Mouse (Mus musculus) stomach, embryonic 15.5 days (tissue): ENCODE data around the gene Ephx1. TPM values are rescaled to one million over a fixed set of nuclear protein-coding genes. Genes with fewer than 3 reads are reported as not detected.
"Not testable (repeated sequence)": the region's sequence is repeated elsewhere in the genome, so short reads cannot be mapped to it uniquely, and the experiment has no call there.

Experiments used
- ATAC-seq: fragments of 200-750 bp; cut with Nextera tagmentation; 2 replicates; pipeline ENCODE4 v1.8.0; 2017; ENCODE audit warnings: low read depth, moderate number of reproducible peaks, moderate TSS enrichment; ENCODE audit not compliant: insufficient read depth, low FRiP score
- H3K27ac ChIP-seq: fragments of 300-500 bp; sonication (generic); 2 replicates; pipeline ENCODE4 v1.5.1; 2015; ENCODE audit warnings: mild to moderate bottlenecking, inconsistent platforms
- H3K27me3 ChIP-seq: fragments of 300-500 bp; sonication (generic); replicated peaks from 2 replicates; pipeline ENCODE4 v1.6.1; 2015; ENCODE audit warnings: inconsistent platforms
- H3K36me3 ChIP-seq: fragments of 300-500 bp; sonication (generic); 2 replicates; pipeline ENCODE4 v1.6.1; 2015; ENCODE audit warnings: inconsistent platforms
- H3K4me1 ChIP-seq: fragments of 300-500 bp; sonication (generic); 2 replicates; pipeline ENCODE4 v1.6.1; 2015; ENCODE audit warnings: inconsistent platforms
- H3K4me2 ChIP-seq: fragments of 300-500 bp; sonication (generic); 2 replicates; pipeline ENCODE4 v1.6.1; 2015; ENCODE audit warnings: mild to moderate bottlenecking, inconsistent platforms
- H3K4me3 ChIP-seq: fragments of 300-500 bp; sonication (generic); replicated peaks from 2 replicates; pipeline ENCODE4 v1.5.1; 2015; ENCODE audit warnings: inconsistent platforms
- H3K9ac ChIP-seq: fragments of 300-500 bp; sonication (generic); 2 replicates; pipeline ENCODE4 v1.6.1; 2015; ENCODE audit warnings: inconsistent platforms
- H3K9me3 ChIP-seq: fragments of 300-500 bp; sonication (generic); 2 replicates; pipeline ENCODE4 v1.6.1; 2016; ENCODE audit warnings: inconsistent platforms
- WGBS: fragments of 180-500 bp; shearing (Covaris S2); methylation state at CpG from one replicate; pipeline ENCODE4 v1.1.7; 2015; 5-methylcytosine and 5-hydroxymethylcytosine counted together
- polyA plus RNA-seq: library from polyadenylated mRNA; unstranded; fragments of >200 nt; fragmentation: Nextera tagmentation; extraction: Ambion mirVana; gene quantifications from 2 replicates; pipeline ENCODE4 v1.2.1, GENCODE M21; 2015

The Ephx1 gene
- polyA plus RNA-seq, 1 experiment from 2014 or later = 10.5 TPM

DNA sequence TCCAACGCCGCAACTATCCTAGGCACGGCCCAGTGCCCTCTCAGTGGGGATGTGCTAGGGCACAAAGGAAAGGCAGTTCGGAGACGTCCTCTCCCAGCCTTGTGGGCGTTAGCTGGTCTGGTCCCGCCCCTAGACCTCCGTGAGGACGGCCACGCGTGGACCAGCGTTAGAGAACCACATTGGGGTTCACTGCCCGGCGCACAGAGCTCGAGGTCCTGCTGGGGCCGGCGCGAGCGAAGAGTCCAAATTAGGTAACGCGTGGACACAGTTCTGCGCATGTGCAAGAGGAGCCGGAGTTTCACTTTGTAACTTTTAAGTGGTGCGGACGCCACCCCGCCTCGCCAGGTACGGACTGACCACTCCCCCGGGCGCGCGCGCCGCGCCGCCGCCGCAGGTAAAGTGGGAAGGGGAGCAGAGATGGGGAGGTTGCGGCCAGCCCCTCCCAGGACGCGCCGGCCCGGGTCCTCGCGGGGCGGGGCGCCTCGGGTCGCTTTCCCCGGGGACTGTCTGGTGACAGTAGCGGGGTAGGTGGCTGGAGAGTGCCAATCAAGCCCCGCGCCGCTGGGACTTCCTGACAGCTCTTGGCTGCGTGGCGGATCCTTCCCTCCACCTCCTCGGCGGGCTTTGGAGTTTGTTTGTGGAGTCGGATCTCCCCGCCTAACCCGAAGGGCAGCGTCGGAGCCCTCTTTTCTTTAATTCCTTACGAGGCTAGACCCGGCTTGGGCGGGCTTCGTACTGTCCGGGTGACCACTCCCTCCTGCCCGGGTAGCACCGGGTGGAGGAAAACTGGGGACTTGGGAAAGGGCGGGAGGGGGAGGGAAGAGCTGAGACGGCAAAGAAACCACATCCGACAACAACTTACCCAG is 78.3 kb downstream of the Ephx1 start, which contains the start of gene Tmem63a:
TSS of gene Tmem63a (plus strand) at position 179 of the 866 bp plus-strand sequence.
- Histone ChIP-seq H3K4me2 (peak within 1 kb of the TSS; percentile 85), H3K4me1 (peaks cover 48% of the 10 kb centered on the region), H3K4me3 (peak within 1 kb of the TSS; percentile 71), H3K27ac (peak within 1 kb of the TSS; percentile 92), H3K9me3 (no peaks in the 10 kb centered on the region), H3K36me3 (no peaks in the 10 kb centered on the region; the same call in 1 of the 2 replicates), H3K9ac (peak within 1 kb of the TSS; percentile 70), H3K27me3 (no peaks in the 10 kb centered on the region)
- under 1% methylated on average over 72 of the region's 73 CpGs for WGBS
- ATAC-seq = peak; percentile 60

DNA sequence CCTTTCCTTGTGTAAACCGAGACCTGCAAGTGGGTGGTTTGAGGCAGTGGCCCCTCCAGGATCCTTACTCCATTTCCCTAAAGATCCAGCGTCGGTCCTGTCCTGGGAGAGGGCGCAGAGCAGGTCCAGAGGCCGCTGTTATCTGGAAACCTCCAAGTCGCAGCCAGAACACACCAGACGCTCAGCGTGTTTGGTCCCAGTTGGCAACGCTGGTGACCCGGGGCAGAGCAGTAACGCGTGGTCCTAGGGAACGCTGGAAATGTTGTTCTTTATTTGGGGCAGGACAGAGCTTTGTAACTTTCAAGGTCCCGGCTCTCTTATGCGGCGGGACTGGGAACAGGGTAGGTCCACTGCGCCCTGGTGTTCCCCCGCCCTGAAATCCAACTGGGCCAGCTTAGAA is 79.0 kb downstream of the Ephx1 start:
- H3K4me2 ChIP-seq = peak overlapping the region; percentile 85
- no peaks in the 10 kb centered on the region for H3K27me3 ChIP-seq
- no peaks in the 10 kb centered on the region for H3K36me3 ChIP-seq
- H3K4me1 ChIP-seq = peaks cover 45% of the 10 kb centered on the region
- H3K9me3 ChIP-seq = no peaks in the 10 kb centered on the region
- peak overlapping the region; percentile 70; the same call in 1 of the 2 replicates for H3K9ac ChIP-seq
- peak overlapping the region; percentile 92 for H3K27ac ChIP-seq
- 4% methylated on average over 18 of the region's 18 CpGs for WGBS
- peak overlapping the region; percentile 71 for H3K4me3 ChIP-seq
- peak; percentile 1; the same call in 1 of the 2 replicates for ATAC-seq

DNA sequence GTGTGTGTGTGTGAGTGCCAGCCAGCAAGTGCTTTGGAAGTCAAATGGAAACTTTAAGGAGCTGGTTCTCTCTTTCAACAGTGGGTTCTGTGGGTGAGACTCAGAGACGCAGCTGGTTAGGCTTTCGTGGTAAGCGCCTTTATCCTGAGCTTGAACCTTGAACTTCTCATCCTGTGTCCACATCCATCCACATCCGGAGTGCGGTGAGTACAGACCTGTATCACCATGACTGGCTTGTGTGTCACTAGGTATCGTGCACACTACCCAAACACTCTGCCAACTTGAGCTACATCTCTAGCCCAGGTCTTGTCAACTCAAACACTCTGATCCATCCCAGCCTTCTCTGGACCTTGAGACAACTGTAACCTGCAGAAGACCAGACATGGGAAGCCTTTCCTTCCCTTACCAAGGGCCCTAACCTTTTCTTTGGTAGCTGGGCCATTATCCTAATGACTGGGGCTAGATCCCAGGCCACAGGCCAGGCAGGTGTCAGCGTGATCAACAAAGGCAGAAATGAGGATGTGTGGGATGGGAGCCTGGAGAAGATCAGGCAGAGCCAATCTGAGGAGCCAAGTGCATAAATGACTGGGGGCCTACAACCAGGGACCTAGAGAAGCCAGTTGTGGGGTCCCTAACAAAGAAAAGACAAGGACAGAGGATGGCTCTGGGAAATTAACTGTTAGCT is 79.8 kb downstream of the Ephx1 start:
- ATAC-seq = no peak
- H3K4me3 ChIP-seq = peak overlapping the region; percentile 71
- H3K4me2 ChIP-seq = peak overlapping the region; percentile 85
- H3K27me3 ChIP-seq = 0 out of 2 replicates have a peak, but pooled peaks cover 3% of the 10 kb centered on the region
- H3K9me3 ChIP-seq = no peaks in the 10 kb centered on the region
- H3K27ac ChIP-seq = no peak overlapping the region
- H3K4me1 ChIP-seq = peaks cover 37% of the 10 kb centered on the region
- no peaks in the 10 kb centered on the region for H3K36me3 ChIP-seq
- 87% methylated on average over 7 of the region's 7 CpGs for WGBS
- no peak overlapping the region for H3K9ac ChIP-seq

DNA sequence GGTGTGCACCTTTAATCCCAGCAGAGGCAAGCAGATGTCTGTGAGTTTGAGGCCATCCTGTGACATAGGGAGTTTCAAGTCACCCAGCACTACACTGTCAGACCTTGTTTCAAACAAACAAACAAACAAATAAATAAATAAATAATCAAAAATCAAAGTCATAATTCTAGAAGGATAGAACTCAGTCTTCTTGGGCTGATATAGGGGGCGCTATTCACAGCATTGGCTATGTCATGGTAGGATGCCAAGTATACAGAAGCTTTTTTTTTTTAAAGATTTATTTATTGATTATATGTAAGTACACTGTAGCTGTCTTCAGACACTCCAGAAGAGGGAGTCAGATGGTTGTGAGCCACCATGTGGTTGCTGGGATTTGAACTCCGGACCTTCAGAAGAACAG is 81.9 kb downstream of the Ephx1 start:
- not testable (repeated sequence) for H3K4me2 ChIP-seq, H3K36me3 ChIP-seq, H3K4me3 ChIP-seq, H3K9me3 ChIP-seq, ATAC-seq, H3K27ac ChIP-seq, H3K9ac ChIP-seq
- H3K4me1 ChIP-seq = peaks cover 21% of the 10 kb centered on the region
- H3K27me3 ChIP-seq = peaks cover 18% of the 10 kb centered on the region
- 81% methylated on average over 2 of the region's 2 CpGs for WGBS

DNA sequence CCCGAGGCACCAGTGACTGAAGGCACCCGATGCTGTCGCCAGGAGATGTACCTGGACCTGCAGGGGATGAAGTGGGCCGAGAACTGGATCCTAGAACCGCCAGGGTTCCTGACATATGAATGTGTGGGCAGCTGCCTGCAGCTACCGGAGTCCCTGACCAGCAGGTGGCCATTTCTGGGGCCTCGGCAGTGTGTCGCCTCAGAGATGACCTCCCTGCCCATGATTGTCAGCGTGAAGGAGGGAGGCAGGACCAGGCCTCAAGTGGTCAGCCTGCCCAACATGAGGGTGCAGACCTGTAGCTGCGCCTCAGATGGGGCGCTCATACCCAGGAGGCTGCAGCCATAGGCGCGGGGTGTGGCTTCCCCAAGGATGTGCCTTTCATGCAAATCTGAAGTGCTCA is 83.1 kb downstream of the Ephx1 start:
- ATAC-seq, H3K9ac ChIP-seq, H3K36me3 ChIP-seq, H3K4me3 ChIP-seq, H3K27ac ChIP-seq, H3K9me3 ChIP-seq, H3K4me2 ChIP-seq: not testable (repeated sequence)
- 61% methylated on average over 13 of the region's 13 CpGs for WGBS
- Histone ChIP-seq H3K27me3 (peaks cover 21% of the 10 kb centered on the region), H3K4me1 (peaks cover 12% of the 10 kb centered on the region)

DNA sequence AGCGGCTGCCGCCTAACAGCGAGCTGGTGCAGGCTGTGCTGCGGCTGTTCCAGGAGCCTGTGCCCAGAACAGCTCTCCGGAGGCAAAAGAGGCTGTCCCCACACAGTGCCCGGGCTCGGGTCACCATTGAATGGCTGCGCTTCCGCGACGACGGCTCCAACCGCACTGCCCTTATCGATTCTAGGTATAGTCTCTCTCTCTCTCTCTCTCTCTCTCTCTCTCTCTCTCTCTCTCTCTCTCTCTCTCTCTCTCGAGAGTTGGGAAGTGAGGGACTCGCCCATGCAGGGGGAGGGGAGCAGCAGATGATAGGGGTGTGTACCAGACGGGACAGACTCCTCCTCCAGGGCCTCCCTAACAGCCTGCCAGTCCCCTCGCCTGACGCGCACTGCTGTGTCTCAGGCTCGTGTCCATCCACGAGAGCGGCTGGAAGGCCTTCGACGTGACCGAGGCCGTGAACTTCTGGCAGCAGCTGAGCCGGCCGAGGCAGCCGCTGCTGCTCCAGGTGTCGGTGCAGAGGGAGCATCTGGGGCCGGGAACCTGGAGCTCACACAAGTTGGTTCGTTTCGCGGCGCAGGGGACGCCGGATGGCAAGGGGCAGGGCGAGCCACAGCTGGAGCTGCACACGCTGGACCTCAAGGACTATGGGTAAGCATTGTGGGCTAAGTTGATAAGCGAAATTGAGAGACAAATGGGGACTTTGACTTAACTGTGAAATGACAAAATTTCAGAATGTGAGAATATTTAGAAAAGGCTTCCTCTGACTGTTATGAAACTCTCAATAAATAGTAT is 83.9 kb downstream of the Ephx1 start:
- Histone ChIP-seq H3K4me2 (peak overlapping the region; percentile 62), H3K4me1 (peaks cover 12% of the 10 kb centered on the region), H3K4me3 (peak overlapping the region; percentile 32), H3K27me3 (peaks cover 21% of the 10 kb centered on the region)
- WGBS = 4% methylated on average over 41 of the region's 41 CpGs
- H3K27ac ChIP-seq, H3K9ac ChIP-seq, H3K36me3 ChIP-seq, H3K9me3 ChIP-seq: not testable (repeated sequence)
- peak; percentile 93 for ATAC-seq

DNA sequence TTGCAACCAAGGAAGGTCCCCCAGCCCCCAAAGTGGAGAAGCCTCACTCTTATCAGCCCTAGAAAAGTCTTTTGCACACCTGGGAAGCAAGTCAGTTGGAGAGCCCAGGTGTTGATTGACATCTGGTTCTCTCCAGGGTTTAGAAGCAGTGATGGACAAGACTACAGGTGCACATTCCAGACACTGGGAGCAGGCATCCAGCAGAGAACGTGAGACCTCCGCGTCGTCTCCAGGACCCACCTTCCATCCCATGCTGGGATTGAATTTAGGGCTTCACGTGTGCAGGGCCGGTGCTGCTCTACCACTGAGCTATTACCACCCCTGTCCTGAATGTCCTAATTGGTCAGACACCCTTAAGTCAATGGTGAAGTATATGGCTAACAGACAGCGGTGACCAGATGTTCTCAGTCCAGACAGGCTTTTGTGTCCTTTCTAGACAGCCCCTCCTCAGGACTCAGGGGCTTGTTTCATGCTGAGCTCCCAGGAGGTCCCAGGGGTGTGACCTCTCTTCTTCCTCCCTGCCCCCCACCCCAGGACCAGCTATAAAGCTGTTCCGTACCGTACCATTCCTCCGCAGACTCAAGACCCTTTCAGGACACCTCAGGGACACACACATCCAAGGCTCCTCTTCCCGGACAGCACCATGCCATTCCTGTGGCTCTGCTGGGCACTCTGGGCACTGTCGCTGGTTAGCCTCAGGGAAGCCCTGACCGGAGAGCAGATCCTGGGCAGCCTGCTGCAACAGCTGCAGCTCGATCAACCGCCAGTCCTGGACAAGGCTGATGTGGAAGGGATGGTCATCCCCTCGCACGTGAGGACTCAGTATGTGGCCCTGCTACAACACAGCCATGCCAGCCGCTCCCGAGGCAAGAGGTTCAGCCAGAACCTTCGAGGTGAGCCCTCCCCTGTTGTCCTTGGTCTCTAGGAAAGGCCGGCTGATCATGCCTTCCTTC is 86.0 kb downstream of the Ephx1 start, which contains the start of gene Lefty1:
TSS of gene Lefty1 (plus strand) at position 556 of the 953 bp plus-strand sequence.
- H3K9me3 ChIP-seq = no peaks in the 10 kb centered on the region
- no peak; the same call in 1 of the 2 replicates for ATAC-seq
- 30% methylated on average over 21 of the region's 21 CpGs for WGBS

DNA sequence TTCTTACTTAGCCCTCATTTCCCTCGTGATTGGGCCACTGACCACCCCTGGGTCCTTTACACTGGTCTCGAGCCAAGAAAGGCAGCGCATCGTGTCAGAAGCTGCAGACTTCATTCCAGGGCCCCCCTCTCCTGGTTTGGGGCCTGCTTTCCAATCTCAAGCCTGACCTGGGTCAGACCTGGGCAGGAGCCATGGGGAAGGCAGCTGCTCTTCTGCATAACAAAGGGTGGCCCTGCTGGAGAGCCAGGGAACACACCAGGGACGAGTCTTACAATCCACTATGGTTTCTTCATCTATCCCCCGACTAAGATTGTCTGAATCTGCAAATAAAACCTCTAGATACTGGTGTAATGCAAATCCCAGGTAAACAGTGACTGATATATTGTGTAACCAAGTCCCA is 87.0 kb downstream of the Ephx1 start:
- Histone ChIP-seq H3K9ac (no peak overlapping the region), H3K27ac (no peak overlapping the region), H3K27me3 (peaks cover 21% of the 10 kb centered on the region), H3K4me3 (no peak overlapping the region), H3K36me3 (no peaks in the 10 kb centered on the region), H3K4me2 (no peak overlapping the region), H3K4me1 (peaks cover 3% of the 10 kb centered on the region; the same call in 1 of the 2 replicates), H3K9me3 (no peaks in the 10 kb centered on the region)
- ATAC-seq = no peak
- 33% methylated on average over 6 of the region's 6 CpGs for WGBS

More for the DNA sequence above, 86.0 kb downstream of the Ephx1 start, which contains the start of gene Lefty1:
- Histone ChIP-seq H3K27me3 (peaks cover 21% of the 10 kb centered on the region), H3K4me1 (peaks cover 3% of the 10 kb centered on the region; the same call in 1 of the 2 replicates), H3K36me3 (no peaks in the 10 kb centered on the region), H3K9ac (no peak within 1 kb of the TSS), H3K27ac (no peak within 1 kb of the TSS), H3K4me2 (peak within 1 kb of the TSS; percentile 62; the same call in 1 of the 2 replicates), H3K4me3 (no peak within 1 kb of the TSS)

DNA sequence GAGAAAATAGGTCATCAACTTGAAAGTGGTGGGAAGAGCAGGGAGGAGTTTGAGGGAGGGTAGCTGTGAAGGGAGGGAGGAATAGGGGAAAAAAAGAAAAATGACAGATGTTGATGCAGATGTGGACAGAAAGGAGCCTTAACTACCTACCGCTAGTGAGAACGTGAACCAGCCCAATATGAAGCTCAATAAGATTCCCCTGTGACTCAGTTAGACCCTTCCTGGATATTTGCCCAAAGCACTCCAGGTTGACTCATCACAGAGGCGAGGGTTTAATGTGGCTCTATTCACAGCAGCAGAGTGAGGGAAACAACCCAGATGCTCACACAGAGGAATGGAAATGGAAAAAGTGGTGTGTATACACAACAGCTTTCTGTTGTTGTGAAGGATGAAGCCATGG is 89.6 kb downstream of the Ephx1 start:
- H3K4me1 ChIP-seq = peaks cover 3% of the 10 kb centered on the region; the same call in 1 of the 2 replicates
- H3K9ac ChIP-seq = no peak overlapping the region
- peaks cover 20% of the 10 kb centered on the region for H3K27me3 ChIP-seq
- no peaks in the 10 kb centered on the region for H3K36me3 ChIP-seq
- 60% methylated on average over 3 of the region's 3 CpGs for WGBS
- H3K4me3 ChIP-seq = no peak overlapping the region
- H3K4me2 ChIP-seq = no peak overlapping the region
- no peak overlapping the region for H3K27ac ChIP-seq
- no peaks in the 10 kb centered on the region for H3K9me3 ChIP-seq
- ATAC-seq = no peak

DNA sequence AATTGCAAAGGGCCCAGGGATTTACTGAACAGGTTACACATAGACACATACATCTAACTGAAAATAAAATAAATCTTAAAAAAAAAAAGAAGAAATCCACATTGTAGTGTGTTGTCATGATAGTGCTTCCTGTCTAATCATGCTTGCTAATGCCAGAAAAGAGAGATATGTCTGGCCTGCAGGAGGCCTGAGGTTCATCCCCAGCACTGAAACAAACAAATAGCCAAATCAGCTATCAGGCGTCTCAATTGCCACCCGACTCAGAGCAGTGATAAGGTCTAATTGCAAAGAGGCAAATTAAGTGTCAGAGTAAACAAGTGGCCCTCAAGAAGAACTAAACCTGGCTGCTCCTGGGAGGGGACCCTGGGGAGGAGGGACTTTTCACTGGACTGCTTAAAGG is 91.1 kb downstream of the Ephx1 start:
- no peak for ATAC-seq
- H3K27ac ChIP-seq = no peak overlapping the region
- H3K9ac ChIP-seq = no peak overlapping the region
- H3K36me3 ChIP-seq = no peaks in the 10 kb centered on the region
- H3K9me3 ChIP-seq = no peaks in the 10 kb centered on the region
- H3K4me2 ChIP-seq = no peak overlapping the region
- H3K27me3 ChIP-seq = peaks cover 7% of the 10 kb centered on the region
- H3K4me3 ChIP-seq = no peak overlapping the region
- WGBS = 21% methylated on average over 2 of the region's 2 CpGs
- H3K4me1 ChIP-seq = peaks cover 3% of the 10 kb centered on the region; the same call in 1 of the 2 replicates
